In genomic region chr1:34578851-34579781, GRCm38 (mm10) we compare ENCODE assay signal across 8 mouse cellular contexts. TPM values are rescaled to one million over a fixed set of nuclear protein-coding genes. Genes with fewer than 3 reads are reported as not detected.
DNase-seq lines count a peak whose midpoint lies in the region; ATAC-seq lines count a peak whose summit lies in the region.

Gene Amer3 (plus strand): TSS chr1:34579657.

- WGBS in midbrain, embryonic 10.5 days = under 1% methylated on average over 53 of the region's 53 CpGs

- H3K4me1 ChIP-seq in midbrain, embryonic 10.5 days = peaks cover 18% of the 10 kb centered on the region

- no peaks in the 10 kb centered on the region for H3K9me3 ChIP-seq in midbrain, embryonic 10.5 days (replicated peaks)

- peak; percentile 82 for DNase-seq in adrenal gland, adult 2 months
- DNase-seq in cerebellum, postnatal 10 days = peak; percentile 90 to 92
- DNase-seq in frontal cortex, postnatal 25 days (ENCODE audit: low spot score in 2 of 2) = peak; percentile 63
- peak; percentile 50 for DNase-seq in kidney, adult 18-20 months
- peak; percentile 75 for DNase-seq in left cerebral cortex, postnatal 4 days
- DNase-seq in midbrain, embryonic 10.5 days (ENCODE audit: low spot score) = peak; percentile 82
- DNase-seq in right cerebral cortex, postnatal 4 days = peak; percentile 82

- peak within 1 kb of the TSS; percentile 70 for H3K27ac ChIP-seq in midbrain, embryonic 10.5 days (replicated peaks)

- intact Hi-C loops in left cerebral cortex, postnatal 4 days (cut with DNase I) = no loop called here

- no peaks in the 10 kb centered on the region for H3K36me3 ChIP-seq in midbrain, embryonic 10.5 days

- ATAC-seq in inflammation-experienced regulatory T-cells, adult 6 months = no peak

- peaks cover 37% of the 10 kb centered on the region for H3K27me3 ChIP-seq in midbrain, embryonic 10.5 days (ENCODE audit: low read depth, poor library complexity, severe bottlenecking)

- H3K4me3 ChIP-seq in midbrain, embryonic 10.5 days = peak within 1 kb of the TSS; percentile 59

RNA-seq across cellular contexts. Expression of gene Amer3, which starts in this region (rescaled TPM):
- under 1 TPM; 0.63 to 0.97 TPM for total RNA-seq in adrenal gland, adult 2 months (2021)
- 0.16 and 0.57 TPM in 2 replicates for polyA plus RNA-seq in adrenal gland, adult 2 months (2012; rRNA removed)
- total RNA-seq in left cerebral cortex, postnatal 4 days (2021) = 10 to 100 TPM; 45.0 to 47.4 TPM
- 1.3 and 3.4 TPM in 2 replicates for polyA plus RNA-seq in midbrain, embryonic 10.5 days (2016; fragmentation: Nextera tagmentation; extraction: Ambion mirVana)
- polyA plus RNA-seq in inflammation-experienced regulatory T-cells, adult 6 months (2017; shearing (Covaris generic)) = not detected

Comparison
In these comparisons a context has a peak if more than half of its experiments do, and no peak if none do; other contexts are left out.
1. RNA of gene Amer3 (total RNA-seq): 45.0 to 47.4 TPM in left cerebral cortex, postnatal 4 days; 0.63 to 0.97 TPM in adrenal gland, adult 2 months; every median in the first group is over 10 times any median in the second.
2. Peak in DNase-seq in adrenal gland, adult 2 months; RNA of the gene not detected or under 1 TPM.
3. Peak in every context shown above with its lines, with median percentiles within 50 percentile points of each other: DNase-seq.